Mouse (Mus musculus): ENCODE measurements around the gene Olfr331.
"Not testable (repeated sequence)": the region's sequence is repeated elsewhere in the genome, so short reads cannot be mapped to it uniquely, and the experiment has no call there.

DNA sequence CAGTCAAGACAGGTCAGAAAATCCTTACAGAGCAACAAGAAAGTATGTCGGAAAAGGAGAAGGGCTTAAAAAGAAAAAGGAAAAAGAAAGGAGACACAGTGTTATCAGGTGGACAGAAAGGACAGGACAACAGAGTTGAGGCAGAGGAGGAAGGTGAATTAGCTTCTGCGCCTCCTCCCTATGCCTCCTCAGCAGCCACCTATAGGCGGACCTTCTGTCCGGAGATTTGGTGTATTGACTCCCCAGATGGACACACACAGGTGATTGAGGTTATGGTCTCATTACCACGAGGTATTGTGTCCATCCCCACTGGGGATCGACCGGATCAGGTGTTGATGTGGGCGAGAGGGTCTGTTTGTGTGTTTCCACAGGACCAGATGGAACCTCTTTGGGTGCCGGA, 17.4 kb upstream of the Olfr331 start:
- TF ChIP-seq CTCF (conservative IDR thresholded peaks at IDR 0.05; ENCODE audit: insufficient read depth, insufficient read length, low read depth, low read length); POLR2A (IDR thresholded peaks at IDR 0.05; ENCODE audit: low read depth, low read length): not testable (repeated sequence)

Measured in kidney, adult 2 months (tissue).